Mouse (Mus musculus) heart, postnatal 10 days (tissue): Measurements from ENCODE around the gene 1700028P14Rik. TPM values are rescaled to one million over a fixed set of nuclear protein-coding genes. Genes with fewer than 3 reads are reported as not detected.
"Not testable (repeated sequence)": the region's sequence is repeated elsewhere in the genome, so short reads cannot be mapped to it uniquely, and the experiment has no call there.

Experiments
- DNase-seq, 2 experiments: peaks; one replicate each; pipeline ENCODE4 v3.0.0; 2021
- intact Hi-C: fragments of 180-260 bp; cut with DNase I; formaldehyde crosslinking; loops from one replicate; pipeline ENCODE4 v1.15.1; 2025
- total RNA-seq, 2 experiments: library from RNA; stranded (reverse); gene quantifications; 2 replicates each; pipeline ENCODE4 v1.2.3; 2021

The 1700028P14Rik gene
- total RNA-seq = not detected

GRCm38 (mm10) chr19:23652644-23653043, at the start of gene 1700028P14Rik:
TSS of gene 1700028P14Rik (minus strand) at chr19:23652812.
- intact Hi-C loops = loop anchor here (5.0 kb wide), 1 partner anchor 180 kb away; no protein-coding TSS in a partner anchor
- peak; percentile 49 to 67 for DNase-seq

- intact Hi-C loops = no loop called here
- no peak for DNase-seq
These were observed 46.5 kb upstream of the 1700028P14Rik start for GRCm38 (mm10) chr19:23699131-23699530.

- peak in 1 of 2 experiments; percentile 21 for DNase-seq
- intact Hi-C loops = no loop called here
These were observed 45.8 kb upstream of the 1700028P14Rik start for GRCm38 (mm10) chr19:23698366-23698765.

- peak; percentile 29 to 32 for DNase-seq
- intact Hi-C loops = no loop called here
These were observed 45.2 kb upstream of the 1700028P14Rik start for GRCm38 (mm10) chr19:23697861-23698260.

GRCm38 (mm10) chr19:23694344-23694743, 41.7 kb upstream of the 1700028P14Rik start:
- intact Hi-C loops = no loop called here

GRCm38 (mm10) chr19:23688421-23688946, 35.9 kb upstream of the 1700028P14Rik start:
- DNase-seq = peak; percentile 21 to 42
- intact Hi-C loops = no loop called here

More at GRCm38 (mm10) chr19:23694344-23694743, 41.7 kb upstream of the 1700028P14Rik start:
- DNase-seq = peak; percentile 77 to 78

- peak; percentile 95 to 96 for DNase-seq
- intact Hi-C loops = loop anchor here (1.0 to 2.0 kb wide), 2 partner anchors 71 to 593 kb away; partner anchors contain the start of genes Apba1 and Fxn
These were observed 34.8 kb upstream of the 1700028P14Rik start, which contains the start of gene Ptar1 for GRCm38 (mm10) chr19:23687296-23688021. TSS of gene Ptar1 (plus strand) at chr19:23687429.

GRCm38 (mm10) chr19:23686962-23687295, 34.3 kb upstream of the 1700028P14Rik start:
- DNase-seq = no peak
- intact Hi-C loops = loop anchor here (1.0 to 2.0 kb wide), 2 partner anchors 71 to 594 kb away; partner anchors contain the start of genes Apba1 and Fxn

GRCm38 (mm10) chr19:23675656-23676055, 23.0 kb upstream of the 1700028P14Rik start:
- intact Hi-C loops, DNase-seq: not testable (repeated sequence)

GRCm38 (mm10) chr19:23673021-23673420, 20.4 kb upstream of the 1700028P14Rik start:
- intact Hi-C loops = no loop called here

GRCm38 (mm10) chr19:23668142-23668655, 15.6 kb upstream of the 1700028P14Rik start:
- intact Hi-C loops = no loop called here
- DNase-seq = no peak

More at GRCm38 (mm10) chr19:23673021-23673420, 20.4 kb upstream of the 1700028P14Rik start:
- DNase-seq = no peak

- intact Hi-C loops = no loop called here
- no peak for DNase-seq
These were observed 11.5 kb upstream of the 1700028P14Rik start for GRCm38 (mm10) chr19:23664083-23664482.

GRCm38 (mm10) chr19:23658350-23658749, 5.7 kb upstream of the 1700028P14Rik start:
- intact Hi-C loops = no loop called here
- no peak for DNase-seq

GRCm38 (mm10) chr19:23657261-23657932, 4.8 kb upstream of the 1700028P14Rik start:
- no peak for DNase-seq

GRCm38 (mm10) chr19:23653154-23653553, 542 bp upstream of the 1700028P14Rik start:
- intact Hi-C loops = loop anchor here (5.0 kb wide), 1 partner anchor 181 kb away; no protein-coding TSS in a partner anchor
- no peak for DNase-seq

More at GRCm38 (mm10) chr19:23657261-23657932, 4.8 kb upstream of the 1700028P14Rik start:
- intact Hi-C loops = no loop called here

- DNase-seq = no peak
- intact Hi-C loops = no loop called here
These were observed 5.3 kb downstream of the 1700028P14Rik start for GRCm38 (mm10) chr19:23647308-23647707.

- intact Hi-C loops = no loop called here
These were observed 7.3 kb downstream of the 1700028P14Rik start for GRCm38 (mm10) chr19:23645347-23645746.

GRCm38 (mm10) chr19:23643819-23644218, 8.8 kb downstream of the 1700028P14Rik start:
- intact Hi-C loops = no loop called here
- DNase-seq = no peak

More at GRCm38 (mm10) chr19:23645347-23645746, 7.3 kb downstream of the 1700028P14Rik start:
- no peak for DNase-seq

GRCm38 (mm10) chr19:23636786-23637185, 15.8 kb downstream of the 1700028P14Rik start:
- DNase-seq = no peak
- intact Hi-C loops = no loop called here

GRCm38 (mm10) chr19:23631611-23632492, 20.8 kb downstream of the 1700028P14Rik start:
- DNase-seq = no peak
- intact Hi-C loops = no loop called here
